Mouse (Mus musculus): ENCODE measurements at regions not wholly inside any gene's neighbourhood (a gene's known extent, or its start where the extent isn't known, plus 50 kb on each side); places are given as distances from the start of the nearest gene placed in this dataset.

DNA sequence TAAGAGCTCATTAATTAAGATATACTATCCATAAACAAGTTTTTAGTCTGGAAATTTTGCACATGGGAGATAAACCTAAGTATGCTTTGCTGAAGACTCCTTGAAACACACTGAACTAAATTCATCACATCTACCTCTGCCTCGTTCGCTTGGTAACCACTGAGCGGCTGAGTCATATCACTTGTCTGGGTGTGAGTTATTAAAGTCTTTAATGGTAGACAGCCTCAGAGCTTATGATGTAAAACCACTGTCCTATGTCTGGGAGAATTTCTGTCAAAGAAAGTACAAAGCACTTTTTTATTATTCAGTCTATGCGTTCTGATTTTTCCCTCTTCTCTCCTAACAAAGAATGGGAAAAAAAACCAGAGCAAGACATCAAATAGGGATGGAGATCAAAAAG is 207.3 kb downstream of the Arl4a start:
- Histone ChIP-seq H3K9me3 (replicated peaks) (no peaks in the 10 kb centered on the region), H3K4me3 (no peak overlapping the region), H3K36me3 (ENCODE audit: poor library complexity, severe bottlenecking) (no peaks in the 10 kb centered on the region), H3K27me3 (no peaks in the 10 kb centered on the region), H3K4me2 (no peak overlapping the region), H3K27ac (no peak overlapping the region), H3K4me1 (no peaks in the 10 kb centered on the region), H3K9ac (no peak overlapping the region)
- WGBS = 82% methylated on average over 4 of the region's 4 CpGs
- ATAC-seq = no peak

DNA sequence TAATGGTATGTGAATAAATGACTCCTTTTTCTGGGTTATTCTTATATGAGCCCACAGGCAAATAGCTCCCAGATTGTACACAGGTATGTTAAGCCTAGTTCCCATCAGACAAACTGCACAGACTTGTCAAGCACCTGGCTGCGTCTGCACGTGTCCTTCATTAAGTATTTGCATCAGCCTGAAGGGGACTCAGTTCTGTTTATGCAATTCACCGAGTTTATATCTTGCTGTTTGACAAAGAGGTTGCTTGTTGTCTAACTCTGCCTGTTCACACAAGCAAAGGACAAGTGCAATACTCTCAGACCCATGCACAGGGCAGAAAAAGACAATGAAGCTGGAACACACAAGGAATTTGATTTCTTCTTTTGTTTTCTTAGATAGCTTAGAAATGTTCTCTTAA is 215.2 kb downstream of the Arl4a start:
- Histone ChIP-seq H3K9me3 (replicated peaks) (no peaks in the 10 kb centered on the region), H3K27ac (no peak overlapping the region), H3K4me1 (no peaks in the 10 kb centered on the region), H3K4me3 (no peak overlapping the region), H3K4me2 (no peak overlapping the region), H3K36me3 (ENCODE audit: poor library complexity, severe bottlenecking) (no peaks in the 10 kb centered on the region), H3K27me3 (no peaks in the 10 kb centered on the region), H3K9ac (no peak overlapping the region)
- WGBS = 81% methylated on average over 3 of the region's 3 CpGs
- no peak for ATAC-seq

DNA sequence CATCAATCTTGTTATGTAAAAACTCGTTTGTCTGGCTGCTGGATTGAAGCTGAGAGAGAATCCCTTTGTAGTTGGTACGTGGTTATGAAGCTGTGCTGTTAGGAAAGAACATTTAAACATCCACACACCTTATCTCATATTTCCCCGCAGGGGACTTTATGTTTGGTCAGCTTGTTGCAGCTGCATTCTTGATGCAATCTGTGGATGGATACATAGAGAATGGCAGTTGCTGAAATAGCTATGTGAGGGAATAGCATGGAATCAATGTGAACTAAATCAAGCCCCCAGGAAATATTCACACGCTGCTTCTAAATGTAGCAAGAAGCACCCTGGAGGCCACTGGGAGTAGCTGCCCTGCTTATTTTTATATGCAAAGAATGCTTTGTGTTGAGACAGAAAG is 236.3 kb downstream of the Arl4a start:
- no peak overlapping the region for H3K9ac ChIP-seq
- H3K36me3 ChIP-seq (ENCODE audit: poor library complexity, severe bottlenecking) = no peaks in the 10 kb centered on the region
- no peak overlapping the region for H3K4me2 ChIP-seq
- WGBS = 73% methylated on average over 4 of the region's 4 CpGs
- no peaks in the 10 kb centered on the region for H3K27me3 ChIP-seq
- peaks cover 9% of the 10 kb centered on the region; the same call in 1 of the 2 replicates for H3K4me1 ChIP-seq
- no peak overlapping the region for H3K27ac ChIP-seq
- no peak for ATAC-seq
- H3K4me3 ChIP-seq = no peak overlapping the region
- no peaks in the 10 kb centered on the region for H3K9me3 ChIP-seq (replicated peaks)

DNA sequence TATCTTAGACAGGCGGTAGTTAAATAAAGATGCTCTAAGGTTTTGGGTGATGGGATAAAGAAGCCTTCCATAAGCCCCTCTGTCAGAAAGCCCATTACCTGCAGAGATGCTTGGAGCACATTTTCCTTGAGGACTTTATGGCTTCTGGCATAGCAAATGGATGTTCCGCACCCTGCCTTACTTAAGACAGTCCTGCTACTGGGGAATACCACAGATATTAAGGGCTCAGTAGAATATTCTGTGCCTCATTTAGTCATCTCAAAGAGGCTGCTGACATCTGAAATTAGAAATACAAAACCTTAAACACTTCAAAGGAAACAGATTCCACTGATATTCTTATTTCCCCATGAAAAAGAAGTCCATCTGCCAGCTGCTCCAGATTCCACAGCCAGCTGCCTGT is 240.0 kb downstream of the Arl4a start:
- Histone ChIP-seq H3K4me1 (peaks cover 9% of the 10 kb centered on the region; the same call in 1 of the 2 replicates), H3K4me2 (no peak overlapping the region), H3K27me3 (no peaks in the 10 kb centered on the region), H3K27ac (no peak overlapping the region), H3K9me3 (replicated peaks) (no peaks in the 10 kb centered on the region), H3K4me3 (no peak overlapping the region), H3K36me3 (ENCODE audit: poor library complexity, severe bottlenecking) (no peaks in the 10 kb centered on the region), H3K9ac (no peak overlapping the region)
- WGBS = 92% methylated on average over 2 of the region's 2 CpGs
- no peak for ATAC-seq

DNA sequence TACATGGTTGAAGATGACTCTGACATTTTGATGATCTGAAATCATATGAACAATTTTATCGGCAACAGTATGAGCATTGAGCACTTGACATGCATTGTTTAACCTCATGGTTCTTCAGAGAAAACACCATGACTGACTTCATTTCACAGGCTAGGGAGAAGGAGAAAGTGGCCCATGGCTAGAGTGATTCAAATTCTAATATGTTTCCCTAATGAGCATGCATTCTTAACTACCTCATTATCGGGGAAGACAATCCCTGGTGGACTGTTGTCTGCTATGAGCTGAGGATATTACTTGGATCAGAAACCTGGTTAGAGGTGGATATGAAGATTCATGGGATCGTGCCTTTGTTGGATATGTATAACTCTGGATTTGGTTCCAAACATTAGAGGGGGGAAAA is 240.9 kb downstream of the Arl4a start:
- Histone ChIP-seq H3K36me3 (ENCODE audit: poor library complexity, severe bottlenecking) (no peaks in the 10 kb centered on the region), H3K4me3 (no peak overlapping the region), H3K4me2 (no peak overlapping the region), H3K9ac (no peak overlapping the region), H3K27ac (no peak overlapping the region), H3K9me3 (replicated peaks) (no peaks in the 10 kb centered on the region), H3K27me3 (no peaks in the 10 kb centered on the region), H3K4me1 (peaks cover 9% of the 10 kb centered on the region; the same call in 1 of the 2 replicates)
- 58% methylated on average over 3 of the region's 3 CpGs for WGBS
- ATAC-seq = no peak

DNA sequence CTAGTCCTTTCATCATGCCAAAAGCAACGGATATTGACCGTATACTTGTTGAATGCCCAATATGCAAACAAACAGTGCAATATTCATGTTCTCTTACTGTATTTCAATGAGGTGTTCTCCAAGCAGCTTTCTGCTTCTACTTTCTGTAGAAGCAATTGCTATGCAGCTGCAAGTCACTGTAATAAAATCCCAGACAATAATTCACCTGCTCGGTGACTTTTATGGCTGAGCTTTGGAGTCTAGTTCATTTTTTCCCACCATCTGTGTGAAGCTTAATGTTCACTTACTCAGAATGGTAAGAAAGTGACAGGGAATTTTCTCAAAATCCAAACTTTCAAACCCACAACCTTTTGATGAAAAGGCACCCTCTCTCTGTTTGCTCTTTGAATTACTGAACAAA is 252.8 kb downstream of the Arl4a start:
- Histone ChIP-seq H3K27me3 (no peaks in the 10 kb centered on the region), H3K9me3 (replicated peaks) (no peaks in the 10 kb centered on the region), H3K36me3 (ENCODE audit: poor library complexity, severe bottlenecking) (no peaks in the 10 kb centered on the region), H3K4me1 (0 out of 2 replicates have a peak, but pooled peaks cover 3% of the 10 kb centered on the region), H3K9ac (no peak overlapping the region), H3K27ac (no peak overlapping the region), H3K4me3 (no peak overlapping the region), H3K4me2 (no peak overlapping the region)
- 94% methylated on average over 3 of the region's 3 CpGs for WGBS
- ATAC-seq = no peak

DNA sequence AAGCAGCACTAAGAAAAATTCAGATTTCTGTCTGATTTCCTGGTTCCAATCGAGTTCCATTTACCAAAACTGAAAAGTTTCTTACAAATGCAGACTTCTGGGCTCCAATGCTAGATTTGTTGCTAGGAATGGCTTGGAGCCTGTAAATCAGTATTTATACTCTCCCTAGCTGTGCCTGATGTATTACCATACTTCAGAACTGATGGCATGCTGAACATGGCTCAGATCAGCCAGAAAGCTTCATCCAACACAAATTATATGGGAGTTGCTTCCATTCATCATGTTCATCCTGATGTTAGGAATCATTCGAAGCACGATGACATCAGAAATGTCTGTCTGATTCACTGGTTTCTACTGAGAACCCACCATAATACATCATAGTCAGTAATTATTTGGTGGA is 253.3 kb downstream of the Arl4a start:
- Histone ChIP-seq H3K4me1 (0 out of 2 replicates have a peak, but pooled peaks cover 3% of the 10 kb centered on the region), H3K4me2 (no peak overlapping the region), H3K9me3 (replicated peaks) (no peaks in the 10 kb centered on the region), H3K36me3 (ENCODE audit: poor library complexity, severe bottlenecking) (no peaks in the 10 kb centered on the region), H3K4me3 (no peak overlapping the region), H3K9ac (no peak overlapping the region), H3K27me3 (no peaks in the 10 kb centered on the region), H3K27ac (no peak overlapping the region)
- no peak for ATAC-seq
- WGBS = 93% methylated on average over 3 of the region's 3 CpGs

DNA sequence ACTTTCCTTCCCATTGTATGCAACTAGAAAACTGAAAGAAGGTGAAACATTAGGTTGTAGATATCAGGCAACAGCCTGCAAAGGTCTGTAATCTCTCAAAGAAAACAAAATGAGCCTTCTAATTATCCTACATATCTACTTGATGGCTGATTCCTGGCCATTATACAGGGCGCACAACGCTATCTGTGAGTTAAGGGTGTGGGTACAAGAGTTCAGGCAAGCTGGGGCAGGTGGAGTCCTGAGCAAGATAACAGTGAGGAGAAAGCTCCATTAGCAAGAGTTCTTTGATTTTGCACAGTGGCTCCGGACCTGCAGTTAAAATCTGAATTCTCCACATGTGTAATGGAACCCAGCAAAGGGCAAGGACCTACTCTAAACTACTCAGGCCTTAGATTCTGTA is 261.7 kb downstream of the Arl4a start:
- H3K36me3 ChIP-seq (ENCODE audit: poor library complexity, severe bottlenecking) = no peaks in the 10 kb centered on the region

DNA sequence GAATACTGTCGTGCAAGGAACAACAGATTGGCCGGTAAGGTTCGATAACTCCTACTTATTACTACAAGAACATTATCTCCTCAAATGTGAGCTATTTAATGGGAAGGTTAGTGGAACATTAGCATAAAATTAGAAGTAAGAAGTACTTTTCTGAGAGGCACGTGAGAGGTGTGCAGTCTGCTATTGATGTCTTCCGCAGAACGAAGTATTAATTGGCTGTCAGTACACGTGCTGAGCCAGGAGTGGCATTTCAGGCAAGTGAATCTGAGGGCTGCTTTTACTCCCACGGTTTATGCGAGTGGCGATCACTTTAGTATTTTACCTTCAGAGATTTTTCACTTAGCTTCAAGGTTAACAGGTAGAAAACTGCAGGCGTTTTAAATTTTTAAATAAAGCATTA is 270.8 kb downstream of the Arl4a start:
- Histone ChIP-seq H3K36me3 (ENCODE audit: poor library complexity, severe bottlenecking) (no peaks in the 10 kb centered on the region), H3K4me1 (no peaks in the 10 kb centered on the region), H3K27ac (no peak overlapping the region), H3K27me3 (no peaks in the 10 kb centered on the region), H3K9me3 (replicated peaks) (no peaks in the 10 kb centered on the region), H3K9ac (no peak overlapping the region), H3K4me2 (no peak overlapping the region), H3K4me3 (no peak overlapping the region)
- peak; percentile 57; the same call in 1 of the 2 replicates for ATAC-seq
- 77% methylated on average over 11 of the region's 11 CpGs for WGBS

More for the DNA sequence above, 261.7 kb downstream of the Arl4a start:
- WGBS = 92% methylated on average over 3 of the region's 3 CpGs
- no peak overlapping the region for H3K27ac ChIP-seq
- no peaks in the 10 kb centered on the region for H3K9me3 ChIP-seq (replicated peaks)
- no peak for ATAC-seq
- no peak overlapping the region for H3K4me2 ChIP-seq
- 0 out of 2 replicates have a peak, but pooled peaks cover 3% of the 10 kb centered on the region for H3K4me1 ChIP-seq
- H3K4me3 ChIP-seq = no peak overlapping the region
- no peaks in the 10 kb centered on the region for H3K27me3 ChIP-seq
- H3K9ac ChIP-seq = no peak overlapping the region

DNA sequence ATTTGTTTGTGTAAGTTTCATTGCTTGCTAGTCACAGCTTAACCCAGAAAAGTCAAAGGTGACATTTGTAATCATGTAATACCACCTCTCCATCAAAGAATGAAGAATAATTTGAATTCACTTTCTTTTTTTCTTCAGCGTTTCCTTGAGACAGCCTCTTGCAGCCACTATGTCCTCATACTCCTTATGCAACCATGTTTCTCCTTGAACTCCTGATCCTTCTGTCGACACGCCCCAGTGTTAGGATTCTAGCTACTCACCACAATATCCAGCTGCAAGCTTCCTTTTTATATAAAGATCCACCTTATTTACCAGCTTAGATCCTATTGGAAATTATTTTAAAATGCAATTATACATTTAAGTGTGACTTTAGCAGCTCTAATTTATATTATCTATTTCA is 274.3 kb downstream of the Arl4a start:
- Histone ChIP-seq H3K9ac (no peak overlapping the region), H3K27ac (no peak overlapping the region), H3K4me1 (no peaks in the 10 kb centered on the region), H3K4me3 (no peak overlapping the region), H3K36me3 (ENCODE audit: poor library complexity, severe bottlenecking) (no peaks in the 10 kb centered on the region), H3K4me2 (no peak overlapping the region), H3K9me3 (replicated peaks) (no peaks in the 10 kb centered on the region), H3K27me3 (no peaks in the 10 kb centered on the region)
- ATAC-seq = no peak
- 88% methylated on average over 3 of the region's 3 CpGs for WGBS

DNA sequence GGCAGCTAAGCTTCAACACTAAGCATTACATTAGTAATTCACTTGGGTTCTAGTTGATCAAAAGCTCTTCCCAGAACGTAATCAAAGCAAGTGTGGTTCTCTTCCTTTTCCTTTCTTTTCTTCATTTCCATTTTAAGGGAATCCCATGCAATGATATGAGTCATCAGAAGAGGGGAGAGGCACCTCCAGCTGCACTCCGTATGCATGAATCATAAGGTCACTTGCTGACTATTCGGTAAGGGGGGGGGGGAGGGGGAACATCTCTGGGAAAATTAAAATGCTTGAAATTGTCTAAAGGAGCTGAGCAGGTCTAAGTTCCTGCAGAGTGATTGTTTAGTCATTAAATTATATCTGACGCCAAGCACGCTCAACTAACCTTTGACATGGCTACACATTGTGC is 275.9 kb downstream of the Arl4a start:
- H3K4me1 ChIP-seq = no peaks in the 10 kb centered on the region
- ATAC-seq = no peak
- H3K27me3 ChIP-seq = no peaks in the 10 kb centered on the region
- H3K9ac ChIP-seq = no peak overlapping the region
- no peak overlapping the region for H3K4me2 ChIP-seq
- H3K4me3 ChIP-seq = no peak overlapping the region
- H3K36me3 ChIP-seq (ENCODE audit: poor library complexity, severe bottlenecking) = no peaks in the 10 kb centered on the region
- H3K9me3 ChIP-seq (replicated peaks) = no peaks in the 10 kb centered on the region; the same call in 1 of the 2 replicates
- H3K27ac ChIP-seq = no peak overlapping the region
- 76% methylated on average over 5 of the region's 5 CpGs for WGBS

DNA sequence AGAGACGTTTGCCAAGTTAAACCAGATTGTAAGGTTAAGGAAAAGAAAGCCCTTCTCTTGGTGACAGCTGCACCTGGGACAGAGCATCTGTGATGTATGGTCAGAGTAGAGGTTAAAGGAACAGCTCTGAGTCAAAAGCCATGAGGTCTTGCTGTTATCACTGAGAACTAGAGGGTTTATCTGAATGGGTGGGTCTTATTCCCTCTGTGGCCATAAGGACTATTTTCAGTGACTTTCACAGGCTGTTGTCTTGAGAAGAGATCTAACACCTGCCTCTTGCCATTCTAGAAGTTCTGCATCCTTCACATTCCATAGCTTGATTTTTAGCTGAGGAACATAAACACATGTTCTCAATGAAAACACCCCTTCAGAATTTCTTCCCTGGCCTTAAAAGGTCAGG is 276.5 kb downstream of the Arl4a start:
- no peak for ATAC-seq
- H3K4me1 ChIP-seq = no peaks in the 10 kb centered on the region
- H3K9me3 ChIP-seq (replicated peaks) = no peaks in the 10 kb centered on the region; the same call in 1 of the 2 replicates
- H3K4me3 ChIP-seq = no peak overlapping the region
- H3K27me3 ChIP-seq = no peaks in the 10 kb centered on the region
- H3K4me2 ChIP-seq = no peak overlapping the region
- no peak overlapping the region for H3K27ac ChIP-seq
- WGBS = 84% methylated on average over 1 of the region's 1 CpGs
- H3K36me3 ChIP-seq (ENCODE audit: poor library complexity, severe bottlenecking) = no peaks in the 10 kb centered on the region
- H3K9ac ChIP-seq = no peak overlapping the region

DNA sequence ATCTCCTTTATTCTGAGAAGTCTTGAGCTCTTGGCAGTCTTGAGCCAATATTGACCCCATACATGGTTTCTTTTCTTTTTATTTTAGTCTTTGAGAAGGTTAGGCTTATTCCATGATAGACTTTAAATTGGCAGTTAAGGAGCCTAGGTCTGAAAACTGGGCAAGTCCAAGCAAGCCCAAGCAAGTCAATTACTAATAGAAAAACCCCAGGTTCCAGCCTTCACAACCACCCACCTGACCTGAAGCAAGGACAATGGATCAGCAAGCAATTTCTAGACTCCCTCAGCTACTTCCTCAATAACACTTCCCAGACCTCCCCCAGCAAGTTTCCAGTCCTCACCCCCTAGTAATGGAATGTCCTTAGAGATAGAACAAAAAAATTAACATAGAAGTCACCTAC is 279.9 kb downstream of the Arl4a start:
- no peak for ATAC-seq
- Histone ChIP-seq H3K4me1 (no peaks in the 10 kb centered on the region), H3K9me3 (replicated peaks) (no peaks in the 10 kb centered on the region; the same call in none of the 2 replicates), H3K27me3 (no peaks in the 10 kb centered on the region), H3K4me2 (no peak overlapping the region), H3K4me3 (no peak overlapping the region), H3K9ac (no peak overlapping the region), H3K36me3 (ENCODE audit: poor library complexity, severe bottlenecking) (no peaks in the 10 kb centered on the region), H3K27ac (no peak overlapping the region)

Measured in forebrain, embryonic 13.5 days (tissue).